Mouse (Mus musculus): ENCODE measurements around the gene Gm21708.
"Not testable (repeated sequence)": the region's sequence is repeated elsewhere in the genome, so short reads cannot be mapped to it uniquely, and the experiment has no call there.

Gm21708 gene

GRCm38 (mm10) chrY:3410067-3410466 is at the start of gene Gm21708, which contains the start of gene Gm21704:
Gm21708 (minus strand) TSS chrY:3410167.
Gm21704 (minus strand) TSS chrY:3410167.
- not testable (repeated sequence) for DNase-seq
